Mouse (Mus musculus) liver, embryonic 15.5 days (tissue): ENCODE measurements around the gene Crisp2. TPM values are rescaled to one million over a fixed set of nuclear protein-coding genes. Genes with fewer than 3 reads are reported as not detected.
A peak's percentile ranks its signal among the peaks of the same experiment; 100 is the strongest.

Source experiments
- ATAC-seq: fragments of 200-750 bp; cut with Nextera tagmentation; 2 replicates; pipeline ENCODE4 v1.8.0; 2017; ENCODE audit warnings: moderate number of reproducible peaks, mild to moderate bottlenecking, moderate library complexity; ENCODE audit not compliant: insufficient read depth
- H3K27ac ChIP-seq: fragments of 300-500 bp; sonication (generic); replicated peaks from 2 replicates; pipeline ENCODE4 v1.5.1; 2015; ENCODE audit warnings: mild to moderate bottlenecking, inconsistent platforms
- H3K27me3 ChIP-seq: fragments of 300-500 bp; sonication (generic); 2 replicates; pipeline ENCODE4 v1.6.1; 2015; ENCODE audit warnings: mild to moderate bottlenecking, inconsistent platforms
- H3K36me3 ChIP-seq: fragments of 300-500 bp; sonication (generic); replicated peaks from 2 replicates; pipeline ENCODE4 v1.6.1; 2015; ENCODE audit warnings: moderate library complexity, mild to moderate bottlenecking, inconsistent platforms
- H3K4me1 ChIP-seq: fragments of 300-500 bp; sonication (generic); replicated peaks from 2 replicates; pipeline ENCODE4 v1.6.1; 2015; ENCODE audit warnings: inconsistent platforms
- H3K4me2 ChIP-seq: fragments of 300-500 bp; sonication (generic); 2 replicates; pipeline ENCODE4 v1.6.1; 2015; ENCODE audit warnings: moderate library complexity, mild to moderate bottlenecking, inconsistent platforms
- H3K4me3 ChIP-seq: fragments of 300-500 bp; sonication (generic); replicated peaks from 2 replicates; pipeline ENCODE4 v1.5.1; 2015; ENCODE audit warnings: mild to moderate bottlenecking, inconsistent platforms
- H3K9ac ChIP-seq: fragments of 300-500 bp; sonication (generic); 2 replicates; pipeline ENCODE4 v1.6.1; 2015; ENCODE audit warnings: moderate library complexity, mild to moderate bottlenecking, inconsistent platforms
- H3K9me3 ChIP-seq: fragments of 300-500 bp; sonication (generic); replicated peaks from 2 replicates; pipeline ENCODE4 v1.6.1; 2016; ENCODE audit warnings: inconsistent platforms
- WGBS: fragments of 180-500 bp; shearing (Covaris S2); methylation state at CpG from one replicate; pipeline ENCODE4 v1.1.7; 2015; ENCODE audit warnings: mixed read lengths; ENCODE audit not compliant: insufficient replicate concordance; 5-methylcytosine and 5-hydroxymethylcytosine counted together
- polyA plus RNA-seq: library from polyadenylated mRNA; unstranded; fragments of >200 nt; fragmentation: Nextera tagmentation; extraction: Ambion mirVana; gene quantifications from 2 replicates; pipeline ENCODE4 v1.2.1, GENCODE M21; 2015

Crisp2 gene
- polyA plus RNA-seq, result 0.12 and 0.26 TPM in 2 replicates

GRCm38 (mm10) chr17:40806953-40807572 is at the start of gene Crisp2:
TSS of gene Crisp2 (minus strand) at chr17:40807003.
- H3K4me2 ChIP-seq, result peak within 1 kb of the TSS; percentile 66
- H3K9me3 ChIP-seq, result no peaks in the 10 kb centered on the region
- peak within 1 kb of the TSS; percentile 35 for H3K4me3 ChIP-seq
- peak within 1 kb of the TSS; percentile 43 for H3K9ac ChIP-seq
- H3K36me3 ChIP-seq, result no peaks in the 10 kb centered on the region
- ATAC-seq, result peak; percentile 68
- WGBS, result 11% methylated on average over 2 of the region's 2 CpGs
- H3K27ac ChIP-seq, result peak within 1 kb of the TSS; percentile 93
- H3K27me3 ChIP-seq, result no peaks in the 10 kb centered on the region
- peaks cover 42% of the 10 kb centered on the region for H3K4me1 ChIP-seq

GRCm38 (mm10) chr17:40855065-40855464 is 48.3 kb upstream of the Crisp2 start:
- ATAC-seq, result no peak
- Histone ChIP-seq H3K9ac (no peak overlapping the region), H3K4me1 (no peaks in the 10 kb centered on the region), H3K4me2 (no peak overlapping the region), H3K27ac (no peak overlapping the region), H3K4me3 (no peak overlapping the region), H3K36me3 (no peaks in the 10 kb centered on the region), H3K9me3 (no peaks in the 10 kb centered on the region), H3K27me3 (no peaks in the 10 kb centered on the region)

GRCm38 (mm10) chr17:40837308-40837707 is 30.5 kb upstream of the Crisp2 start:
- no peak; the same call in 1 of the 2 replicates for ATAC-seq
- H3K36me3 ChIP-seq, result peaks cover 81% of the 10 kb centered on the region

GRCm38 (mm10) chr17:40831870-40832269 is 25.1 kb upstream of the Crisp2 start:
- Histone ChIP-seq H3K4me3 (no peak overlapping the region), H3K9me3 (no peaks in the 10 kb centered on the region), H3K27me3 (no peaks in the 10 kb centered on the region), H3K36me3 (peaks cover 94% of the 10 kb centered on the region), H3K4me2 (no peak overlapping the region), H3K4me1 (no peaks in the 10 kb centered on the region), H3K9ac (no peak overlapping the region), H3K27ac (no peak overlapping the region)
- no peak for ATAC-seq
- 35% methylated on average over 2 of the region's 2 CpGs for WGBS

More at GRCm38 (mm10) chr17:40837308-40837707, 30.5 kb upstream of the Crisp2 start:
- Histone ChIP-seq H3K4me1 (no peaks in the 10 kb centered on the region), H3K27ac (no peak overlapping the region), H3K4me3 (no peak overlapping the region), H3K4me2 (no peak overlapping the region), H3K27me3 (no peaks in the 10 kb centered on the region), H3K9ac (no peak overlapping the region), H3K9me3 (no peaks in the 10 kb centered on the region)

- WGBS, result 41% methylated on average over 8 of the region's 8 CpGs
Observed at GRCm38 (mm10) chr17:40824549-40824948, 17.7 kb upstream of the Crisp2 start.

GRCm38 (mm10) chr17:40823817-40824216 is 17.0 kb upstream of the Crisp2 start:
- no peaks in the 10 kb centered on the region for H3K27me3 ChIP-seq
- H3K4me2 ChIP-seq, result 0 out of 2 replicates have a peak overlapping the region, but pooled peaks have one; percentile 2
- no peaks in the 10 kb centered on the region for H3K9me3 ChIP-seq
- no peak for ATAC-seq
- WGBS, result 21% methylated on average over 4 of the region's 4 CpGs
- H3K36me3 ChIP-seq, result peaks cover 65% of the 10 kb centered on the region
- H3K4me1 ChIP-seq, result peaks cover 37% of the 10 kb centered on the region
- no peak overlapping the region for H3K4me3 ChIP-seq
- no peak overlapping the region for H3K9ac ChIP-seq
- H3K27ac ChIP-seq, result no peak overlapping the region

More at GRCm38 (mm10) chr17:40824549-40824948, 17.7 kb upstream of the Crisp2 start:
- H3K4me3 ChIP-seq, result no peak overlapping the region
- ATAC-seq, result 0 out of 2 replicates have a peak, but pooled peaks have one; percentile 26
- no peak overlapping the region for H3K4me2 ChIP-seq
- no peak overlapping the region for H3K9ac ChIP-seq
- no peaks in the 10 kb centered on the region for H3K27me3 ChIP-seq
- H3K9me3 ChIP-seq, result no peaks in the 10 kb centered on the region
- no peak overlapping the region for H3K27ac ChIP-seq
- H3K36me3 ChIP-seq, result peaks cover 62% of the 10 kb centered on the region
- peaks cover 30% of the 10 kb centered on the region for H3K4me1 ChIP-seq

GRCm38 (mm10) chr17:40821477-40821876 is 14.7 kb upstream of the Crisp2 start:
- no peak overlapping the region; the same call in 1 of the 2 replicates for H3K4me3 ChIP-seq
- peak overlapping the region; percentile 4; the same call in 1 of the 2 replicates for H3K4me2 ChIP-seq
- 32% methylated on average over 9 of the region's 9 CpGs for WGBS
- H3K27ac ChIP-seq, result no peak overlapping the region
- peaks cover 58% of the 10 kb centered on the region for H3K4me1 ChIP-seq
- peak; percentile 13; the same call in 1 of the 2 replicates for ATAC-seq
- no peak overlapping the region for H3K9ac ChIP-seq
- H3K9me3 ChIP-seq, result no peaks in the 10 kb centered on the region
- H3K27me3 ChIP-seq, result no peaks in the 10 kb centered on the region
- peaks cover 64% of the 10 kb centered on the region for H3K36me3 ChIP-seq

GRCm38 (mm10) chr17:40817340-40817943 is 10.6 kb upstream of the Crisp2 start:
- peak overlapping the region; percentile 86 for H3K27ac ChIP-seq
- H3K9ac ChIP-seq, result peak overlapping the region; percentile 47
- no peaks in the 10 kb centered on the region for H3K27me3 ChIP-seq
- WGBS, result 17% methylated on average over 4 of the region's 4 CpGs
- no peaks in the 10 kb centered on the region for H3K9me3 ChIP-seq
- peak; percentile 81 for ATAC-seq
- peak overlapping the region; percentile 54 for H3K4me3 ChIP-seq
- H3K4me1 ChIP-seq, result peaks cover 46% of the 10 kb centered on the region
- peak overlapping the region; percentile 79 for H3K4me2 ChIP-seq
- H3K36me3 ChIP-seq, result peaks cover 48% of the 10 kb centered on the region

- Histone ChIP-seq H3K4me1 (peaks cover 33% of the 10 kb centered on the region), H3K27ac (no peak overlapping the region), H3K9ac (no peak overlapping the region), H3K36me3 (peaks cover 12% of the 10 kb centered on the region), H3K9me3 (no peaks in the 10 kb centered on the region), H3K4me2 (no peak overlapping the region), H3K4me3 (peak overlapping the region; percentile 32; the same call in 1 of the 2 replicates), H3K27me3 (no peaks in the 10 kb centered on the region)
- 23% methylated on average over 2 of the region's 2 CpGs for WGBS
- peak; percentile 45; the same call in 1 of the 2 replicates for ATAC-seq
Observed at GRCm38 (mm10) chr17:40812259-40812658, 5.5 kb upstream of the Crisp2 start.

- Histone ChIP-seq H3K4me3 (peak overlapping the region; percentile 69), H3K36me3 (peaks cover 7% of the 10 kb centered on the region), H3K4me1 (peaks cover 31% of the 10 kb centered on the region), H3K27ac (no peak overlapping the region), H3K9me3 (no peaks in the 10 kb centered on the region), H3K9ac (no peak overlapping the region), H3K27me3 (no peaks in the 10 kb centered on the region), H3K4me2 (no peak overlapping the region)
- no peak for ATAC-seq
- 27% methylated on average over 1 of the region's 1 CpGs for WGBS
Observed at GRCm38 (mm10) chr17:40811560-40811959, 4.8 kb upstream of the Crisp2 start.

GRCm38 (mm10) chr17:40810934-40811333 is 4.1 kb upstream of the Crisp2 start, which contains the start of gene Rhag:
TSS of gene Rhag (plus strand) at chr17:40811126.
- Histone ChIP-seq H3K4me1 (peaks cover 32% of the 10 kb centered on the region), H3K4me2 (peak within 1 kb of the TSS; percentile 35; the same call in 1 of the 2 replicates), H3K27ac (peak within 1 kb of the TSS; percentile 96), H3K36me3 (peaks cover 7% of the 10 kb centered on the region), H3K27me3 (no peaks in the 10 kb centered on the region), H3K9me3 (no peaks in the 10 kb centered on the region), H3K4me3 (peak within 1 kb of the TSS; percentile 69), H3K9ac (peak within 1 kb of the TSS; percentile 74)
- ATAC-seq, result peak; percentile 80
- WGBS, result 6% methylated on average over 1 of the region's 1 CpGs
